Mouse (Mus musculus): ENCODE measurements around the gene Plekhg3.

- TF ChIP-seq CTCF (IDR thresholded peaks at IDR 0.05; ENCODE audit: low read depth, low read length): no peak
- TF ChIP-seq POLR2A (IDR thresholded peaks at IDR 0.05; ENCODE audit: insufficient read depth, low read length): no peak
These were observed 45.3 kb upstream of the Plekhg3 start for GRCm38 (mm10) chr12:76485381-76485780.
